ENCODE assay signal across 9 mouse cellular contexts in genomic region chr11:69269575-69269974, GRCm38 (mm10). TPM values are rescaled to one million over a fixed set of nuclear protein-coding genes. Genes with fewer than 3 reads are reported as not detected.
A peak's percentile ranks its signal among the peaks of the same experiment; 100 is the strongest.
DNase-seq lines count a peak whose midpoint lies in the region; ATAC-seq and TF ChIP-seq lines count a peak whose summit lies in the region.
"Had no signal": no experiment of that assay in that cellular context is flagged by ENCODE, and none has a peak within 500 bp of the region (broad histone marks: within the 10 kb centered on the region; RNA-seq: fewer than 3 reads in every experiment).

No protein-coding gene starts in this region.

- H3K27ac ChIP-seq in heart, postnatal 0 days (ENCODE audit: low read depth): no peak overlapping the region
- no peak overlapping the region for H3K27ac ChIP-seq in heart, embryonic 10.5 days
- no peak overlapping the region for H3K27ac ChIP-seq in kidney, postnatal 0 days
- no peak overlapping the region for H3K27ac ChIP-seq in liver, embryonic 11.5 days (ENCODE audit: low read depth, low read length)
- no peak overlapping the region for H3K27ac ChIP-seq in neural tube, embryonic 11.5 days (ENCODE audit: low read depth, low read length)

- no peak overlapping the region for H3K9ac ChIP-seq in heart, postnatal 0 days (replicated peaks; ENCODE audit: low read depth, low read length)
- no peak overlapping the region for H3K9ac ChIP-seq in kidney, postnatal 0 days (ENCODE audit: low read depth, low read length)
- H3K9ac ChIP-seq in liver, embryonic 11.5 days (ENCODE audit: low read depth, low read length): no peak overlapping the region
- H3K9ac ChIP-seq in neural tube, embryonic 11.5 days (ENCODE audit: low read length): no peak overlapping the region

- TF ChIP-seq CTCF in heart, postnatal 0 days (IDR thresholded peaks at IDR 0.05; ENCODE audit: low read depth): peak; percentile 68
- peak; percentile 75 for TF ChIP-seq CTCF in brain, embryonic 14.5 days (IDR thresholded peaks at IDR 0.05; ENCODE audit: borderline replicate concordance, extremely low read depth, insufficient read depth, insufficient read length)
- TF ChIP-seq CTCF in kidney, postnatal 0 days (IDR thresholded peaks at IDR 0.05; ENCODE audit: low read depth): peak; percentile 86

- no peak for DNase-seq in heart, postnatal 0 days (ENCODE audit: low spot score)
- no peak for DNase-seq in heart, embryonic 10.5 days (ENCODE audit: low spot score)
- peak; percentile 82 for DNase-seq in brain, embryonic 14.5 days (ENCODE audit: low read depth)
- peak; percentile 84 for DNase-seq in kidney, postnatal 0 days (ENCODE audit: low spot score)
- peak; percentile 55 for DNase-seq in liver, embryonic 11.5 days (ENCODE audit: low spot score)
- peak; percentile 77 for DNase-seq in neural tube, embryonic 11.5 days (ENCODE audit: low spot score)
- DNase-seq in telencephalon, adult 2 months (ENCODE audit: low read depth, low spot score): peak; percentile 48

- peaks cover 6% of the 10 kb centered on the region; the same call in 1 of the 2 replicates for H3K27me3 ChIP-seq in heart, postnatal 0 days (ENCODE audit: control insufficient read depth, insufficient read depth, low read length)
- peaks cover 15% of the 10 kb centered on the region; the same call in 1 of the 2 replicates for H3K27me3 ChIP-seq in heart, embryonic 10.5 days (ENCODE audit: insufficient read depth, poor library complexity, severe bottlenecking)
- H3K27me3 ChIP-seq in kidney, postnatal 0 days (ENCODE audit: insufficient read depth, low read length): no peaks in the 10 kb centered on the region
- H3K27me3 ChIP-seq in liver, embryonic 11.5 days (replicated peaks; ENCODE audit: control insufficient read depth, insufficient read depth, low read length): peaks cover 18% of the 10 kb centered on the region
- H3K27me3 ChIP-seq in neural tube, embryonic 11.5 days (ENCODE audit: control insufficient read depth, insufficient read depth, low read length): no peaks in the 10 kb centered on the region

- no peak overlapping the region for H3K4me3 ChIP-seq in heart, postnatal 0 days (ENCODE audit: low read depth, low read length)
- H3K4me3 ChIP-seq in heart, embryonic 10.5 days: no peak overlapping the region
- H3K4me3 ChIP-seq in kidney, postnatal 0 days (replicated peaks; ENCODE audit: low read depth, low read length): no peak overlapping the region
- no peak overlapping the region for H3K4me3 ChIP-seq in liver, embryonic 11.5 days (ENCODE audit: low read depth, low read length)
- no peak overlapping the region for H3K4me3 ChIP-seq in neural tube, embryonic 11.5 days (ENCODE audit: low read depth, low read length)
- H3K4me3 ChIP-seq: megakaryocyte, embryonic 14.5 days had no signal

- H3K4me2 ChIP-seq in heart, postnatal 0 days (ENCODE audit: low read depth, low read length): no peak overlapping the region
- H3K4me2 ChIP-seq in kidney, postnatal 0 days (ENCODE audit: low read length): no peak overlapping the region
- H3K4me2 ChIP-seq in liver, embryonic 11.5 days: no peak overlapping the region
- H3K4me2 ChIP-seq in neural tube, embryonic 11.5 days (ENCODE audit: low read depth): no peak overlapping the region

- TF ChIP-seq POLR2A in brain, embryonic 14.5 days (IDR thresholded peaks at IDR 0.05; ENCODE audit: borderline replicate concordance, extremely low read depth, insufficient read depth, insufficient read length, poor library complexity, severe bottlenecking): no peak

- 18% methylated on average over 13 of the region's 13 CpGs for WGBS in heart, postnatal 0 days
- 22% methylated on average over 13 of the region's 13 CpGs for WGBS in heart, embryonic 10.5 days
- WGBS in kidney, postnatal 0 days: 14% methylated on average over 13 of the region's 13 CpGs
- 16% methylated on average over 13 of the region's 13 CpGs for WGBS in liver, embryonic 11.5 days
- WGBS in neural tube, embryonic 11.5 days: 30% methylated on average over 13 of the region's 13 CpGs

- ATAC-seq in heart, postnatal 0 days (ENCODE audit: insufficient read depth, low read depth): no peak
- 0 out of 2 replicates have a peak, but pooled peaks have one; percentile 59 for ATAC-seq in erythroid progenitor cell, adult 5-6 weeks (replicated peaks; ENCODE audit: low FRiP score, poor library complexity, severe bottlenecking)
- ATAC-seq in kidney, postnatal 0 days (replicated peaks; ENCODE audit: low FRiP score, low read depth): no peak
- ATAC-seq in liver, embryonic 11.5 days (replicated peaks; ENCODE audit: low FRiP score): no peak
- ATAC-seq in neural tube, embryonic 11.5 days (ENCODE audit: insufficient read depth, low FRiP score, low TSS enrichment): no peak

- peaks cover 8% of the 10 kb centered on the region for H3K4me1 ChIP-seq in heart, postnatal 0 days (ENCODE audit: control insufficient read depth, insufficient read depth)
- H3K4me1 ChIP-seq in heart, embryonic 10.5 days: peaks cover 19% of the 10 kb centered on the region
- no peaks in the 10 kb centered on the region for H3K4me1 ChIP-seq in kidney, postnatal 0 days (replicated peaks; ENCODE audit: insufficient read depth, low read length)
- no peaks in the 10 kb centered on the region for H3K4me1 ChIP-seq in liver, embryonic 11.5 days (replicated peaks; ENCODE audit: control insufficient read depth, insufficient read depth, low read length)
- peaks cover 2% of the 10 kb centered on the region; the same call in 1 of the 2 replicates for H3K4me1 ChIP-seq in neural tube, embryonic 11.5 days (ENCODE audit: control insufficient read depth, insufficient read depth, low read length)

- no peaks in the 10 kb centered on the region for H3K9me3 ChIP-seq in heart, postnatal 0 days (replicated peaks; ENCODE audit: control insufficient read depth, low read length)
- no peaks in the 10 kb centered on the region for H3K9me3 ChIP-seq in heart, embryonic 10.5 days
- no peaks in the 10 kb centered on the region for H3K9me3 ChIP-seq in kidney, postnatal 0 days (replicated peaks; ENCODE audit: low read length)
- no peaks in the 10 kb centered on the region for H3K9me3 ChIP-seq in liver, embryonic 11.5 days (ENCODE audit: control insufficient read depth, low read length)
- no peaks in the 10 kb centered on the region for H3K9me3 ChIP-seq in neural tube, embryonic 11.5 days (ENCODE audit: control insufficient read depth, low read length)
- H3K9me3 ChIP-seq: megakaryocyte, embryonic 14.5 days had no signal

- no peaks in the 10 kb centered on the region for H3K36me3 ChIP-seq in heart, postnatal 0 days (replicated peaks; ENCODE audit: control insufficient read depth, insufficient read depth, low read length)
- no peaks in the 10 kb centered on the region for H3K36me3 ChIP-seq in heart, embryonic 10.5 days
- no peaks in the 10 kb centered on the region for H3K36me3 ChIP-seq in kidney, postnatal 0 days (ENCODE audit: insufficient read depth, low read length)
- H3K36me3 ChIP-seq in liver, embryonic 11.5 days (ENCODE audit: control insufficient read depth, insufficient read depth, low read length): no peaks in the 10 kb centered on the region
- H3K36me3 ChIP-seq in neural tube, embryonic 11.5 days (ENCODE audit: control insufficient read depth, insufficient read depth, low read length): no peaks in the 10 kb centered on the region

- TF ChIP-seq EP300 in heart, postnatal 0 days (IDR thresholded peaks at IDR 0.05; ENCODE audit: low read depth): no peak

RNA-seq across cellular contexts. Expression of gene Gucy2e, which starts 32.7 kb away (rescaled TPM):
- total RNA-seq in heart, postnatal 0 days (2014; rRNA removed; ENCODE audit: low replicate concordance): 0.27 TPM in 1 of 2 replicates, not detected in the other
- polyA plus RNA-seq in heart, postnatal 0 days (2015; fragmentation: Nextera tagmentation; extraction: Ambion mirVana): 0.07 and 0.15 TPM in 2 replicates
- 0.24 and 0.46 TPM in 2 replicates for polyA plus RNA-seq in heart, embryonic 10.5 days (2016; fragmentation: Nextera tagmentation; extraction: Ambion mirVana)
- 0.20 and 0.25 TPM in 2 replicates for polyA plus RNA-seq in brain, embryonic 14.5 days (2012; rRNA removed)
- total RNA-seq in erythroid progenitor cell, adult 5-6 weeks (2015; ENCODE audit: low replicate concordance): 0.36 TPM in 1 of 2 replicates, not detected in the other
- not detected in 2 replicates for total RNA-seq in erythroid progenitor cell, adult 5-6 weeks (2017; ENCODE audit: low replicate concordance)
- 0.13 and 0.24 TPM in 2 replicates for polyA plus RNA-seq in kidney, postnatal 0 days (2015; fragmentation: Nextera tagmentation; extraction: Ambion mirVana)
- 0.04 and 0.05 TPM in 2 replicates for polyA plus RNA-seq in liver, embryonic 11.5 days (2014; fragmentation: Nextera tagmentation; extraction: Ambion mirVana)
- polyA plus RNA-seq in neural tube, embryonic 11.5 days (2014; fragmentation: Nextera tagmentation; extraction: Ambion mirVana): 0.07 TPM in 1 of 2 replicates, not detected in the other

RNA-seq across cellular contexts. Expression of gene Cntrob, which starts 54.0 kb away (rescaled TPM):
- total RNA-seq in heart, postnatal 0 days (2014; rRNA removed; ENCODE audit: low replicate concordance): 7.5 and 15.5 TPM in 2 replicates
- polyA plus RNA-seq in heart, postnatal 0 days (2015; fragmentation: Nextera tagmentation; extraction: Ambion mirVana): 6.9 and 8.4 TPM in 2 replicates
- polyA plus RNA-seq in heart, embryonic 10.5 days (2016; fragmentation: Nextera tagmentation; extraction: Ambion mirVana): 20.7 and 21.4 TPM in 2 replicates
- 42.2 and 54.4 TPM in 2 replicates for polyA plus RNA-seq in brain, embryonic 14.5 days (2012; rRNA removed)
- total RNA-seq in erythroid progenitor cell, adult 5-6 weeks (2015; ENCODE audit: low replicate concordance): 107 and 135 TPM in 2 replicates
- total RNA-seq in erythroid progenitor cell, adult 5-6 weeks (2017; ENCODE audit: low replicate concordance): 77.5 and 113 TPM in 2 replicates
- polyA plus RNA-seq in kidney, postnatal 0 days (2015; fragmentation: Nextera tagmentation; extraction: Ambion mirVana): 12.6 and 14.5 TPM in 2 replicates
- 14.9 and 17.1 TPM in 2 replicates for polyA plus RNA-seq in liver, embryonic 11.5 days (2014; fragmentation: Nextera tagmentation; extraction: Ambion mirVana)
- 23.5 TPM in 2 replicates for polyA plus RNA-seq in neural tube, embryonic 11.5 days (2014; fragmentation: Nextera tagmentation; extraction: Ambion mirVana)

RNA-seq across cellular contexts. Expression of gene Trappc1, which starts 54.2 kb away (rescaled TPM):
- 240 and 263 TPM in 2 replicates for total RNA-seq in heart, postnatal 0 days (2014; rRNA removed; ENCODE audit: low replicate concordance)
- polyA plus RNA-seq in heart, postnatal 0 days (2015; fragmentation: Nextera tagmentation; extraction: Ambion mirVana): 180 and 186 TPM in 2 replicates
- 155 and 186 TPM in 2 replicates for polyA plus RNA-seq in heart, embryonic 10.5 days (2016; fragmentation: Nextera tagmentation; extraction: Ambion mirVana)
- 116 and 118 TPM in 2 replicates for polyA plus RNA-seq in brain, embryonic 14.5 days (2012; rRNA removed)
- 101 and 143 TPM in 2 replicates for total RNA-seq in erythroid progenitor cell, adult 5-6 weeks (2015; ENCODE audit: low replicate concordance)
- 48.5 and 72.5 TPM in 2 replicates for total RNA-seq in erythroid progenitor cell, adult 5-6 weeks (2017; ENCODE audit: low replicate concordance)
- polyA plus RNA-seq in kidney, postnatal 0 days (2015; fragmentation: Nextera tagmentation; extraction: Ambion mirVana): 171 and 173 TPM in 2 replicates
- 114 and 123 TPM in 2 replicates for polyA plus RNA-seq in liver, embryonic 11.5 days (2014; fragmentation: Nextera tagmentation; extraction: Ambion mirVana)
- 195 and 215 TPM in 2 replicates for polyA plus RNA-seq in neural tube, embryonic 11.5 days (2014; fragmentation: Nextera tagmentation; extraction: Ambion mirVana)

RNA-seq across cellular contexts. Expression of gene Kcnab3, which starts 56.5 kb away (rescaled TPM):
- 1.1 and 2.8 TPM in 2 replicates for total RNA-seq in heart, postnatal 0 days (2014; rRNA removed; ENCODE audit: low replicate concordance)
- polyA plus RNA-seq in heart, postnatal 0 days (2015; fragmentation: Nextera tagmentation; extraction: Ambion mirVana): 1.1 and 1.4 TPM in 2 replicates
- polyA plus RNA-seq in heart, embryonic 10.5 days (2016; fragmentation: Nextera tagmentation; extraction: Ambion mirVana): 0.45 and 0.59 TPM in 2 replicates
- 7.0 and 8.7 TPM in 2 replicates for polyA plus RNA-seq in brain, embryonic 14.5 days (2012; rRNA removed)
- not detected in 2 replicates for total RNA-seq in erythroid progenitor cell, adult 5-6 weeks (2015; ENCODE audit: low replicate concordance)
- total RNA-seq in erythroid progenitor cell, adult 5-6 weeks (2017; ENCODE audit: low replicate concordance): not detected in 2 replicates
- 2.5 and 2.8 TPM in 2 replicates for polyA plus RNA-seq in kidney, postnatal 0 days (2015; fragmentation: Nextera tagmentation; extraction: Ambion mirVana)
- 0.42 and 0.52 TPM in 2 replicates for polyA plus RNA-seq in liver, embryonic 11.5 days (2014; fragmentation: Nextera tagmentation; extraction: Ambion mirVana)
- 3.1 and 3.6 TPM in 2 replicates for polyA plus RNA-seq in neural tube, embryonic 11.5 days (2014; fragmentation: Nextera tagmentation; extraction: Ambion mirVana)

Comparison
In these comparisons a context has a peak if more than half of its experiments do, and no peak if none do; other contexts are left out.
1. DNase-seq: peak in brain, embryonic 14.5 days (single experiment), kidney, postnatal 0 days (single experiment), liver, embryonic 11.5 days (single experiment), neural tube, embryonic 11.5 days (single experiment) and telencephalon, adult 2 months (single experiment); none in heart, postnatal 0 days (single experiment) and heart, embryonic 10.5 days (single experiment).
2. Peak in every context shown above with its lines, with median percentiles within 50 percentile points of each other: CTCF ChIP-seq.